In the genomic region with DNA sequence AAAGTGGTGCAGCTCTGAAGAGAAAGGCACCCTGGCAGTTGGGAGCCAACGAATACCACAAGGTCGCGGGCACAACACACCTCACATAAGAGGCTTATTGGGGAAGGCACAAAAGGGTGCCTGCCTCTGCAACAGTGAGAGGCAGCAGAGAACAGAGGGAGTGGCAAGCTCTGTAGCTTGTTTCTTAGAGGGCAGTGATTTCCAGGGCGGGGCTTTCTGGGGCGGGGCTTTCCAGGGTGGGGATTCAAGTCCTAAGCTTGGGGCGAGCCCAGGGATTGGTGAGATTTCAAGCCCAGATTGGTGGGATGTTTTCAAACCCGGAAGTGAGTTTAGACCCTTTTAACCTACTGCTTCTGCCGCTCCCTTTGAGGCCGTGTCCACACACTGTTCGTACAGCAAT, we compare ENCODE assay signal across 11 mouse cellular contexts.
DNase-seq lines count a peak whose midpoint lies in the region; ATAC-seq and TF ChIP-seq lines count a peak whose summit lies in the region.
"Had no signal": no experiment of that assay in that cellular context is flagged by ENCODE, and none has a peak within 500 bp of the region (broad histone marks: within the 10 kb centered on the region; RNA-seq: fewer than 3 reads in every experiment).

No protein-coding gene starts in this region.

- no peak for TF ChIP-seq CTCF in gastrocnemius, adult 2 months (IDR thresholded peaks at IDR 0.05)

- 0 out of 2 replicates have a peak overlapping the region, but pooled peaks have one; percentile 18 for H3K4me2 ChIP-seq in hindbrain, embryonic 15.5 days
- no peak overlapping the region for H3K4me2 ChIP-seq in midbrain, embryonic 11.5 days
- H3K4me2 ChIP-seq: embryonic facial prominence, embryonic 15.5 days; heart, embryonic 15.5 days had no signal

- peaks cover 12% of the 10 kb centered on the region for H3K4me1 ChIP-seq in hindbrain, embryonic 15.5 days (replicated peaks)
- peaks cover 11% of the 10 kb centered on the region for H3K4me1 ChIP-seq in midbrain, embryonic 11.5 days (ENCODE audit: control insufficient read depth, insufficient read depth, low read length)
- H3K4me1 ChIP-seq: embryonic facial prominence, embryonic 15.5 days; heart, embryonic 15.5 days had no signal

- H3K36me3 ChIP-seq in hindbrain, embryonic 15.5 days: no peaks in the 10 kb centered on the region
- H3K36me3 ChIP-seq in midbrain, embryonic 11.5 days (ENCODE audit: control insufficient read depth, insufficient read depth, low read length): no peaks in the 10 kb centered on the region
- H3K36me3 ChIP-seq: embryonic facial prominence, embryonic 15.5 days; heart, embryonic 15.5 days had no signal

- ATAC-seq in hindbrain, embryonic 15.5 days (ENCODE audit: low FRiP score, low read depth): no peak
- ATAC-seq in midbrain, embryonic 11.5 days (ENCODE audit: low FRiP score): 0 out of 2 replicates have a peak, but pooled peaks have one; percentile 38

- no peak overlapping the region for H3K4me3 ChIP-seq in hindbrain, embryonic 15.5 days
- no peak overlapping the region for H3K4me3 ChIP-seq in midbrain, embryonic 11.5 days (ENCODE audit: low read depth, low read length)
- no peak overlapping the region for H3K4me3 ChIP-seq in gastrocnemius, adult 2 months
- H3K4me3 ChIP-seq: embryonic facial prominence, embryonic 15.5 days; heart, embryonic 15.5 days had no signal

- H3K9ac ChIP-seq in hindbrain, embryonic 15.5 days: no peak overlapping the region
- 0 out of 2 replicates have a peak overlapping the region, but pooled peaks have one; percentile 36 for H3K9ac ChIP-seq in midbrain, embryonic 11.5 days (ENCODE audit: low read length)
- H3K9ac ChIP-seq: embryonic facial prominence, embryonic 15.5 days; heart, embryonic 15.5 days had no signal

- intact Hi-C loops in gastrocnemius, adult 2 months (cut with DNase I): no loop called here

- H3K9me3 ChIP-seq in hindbrain, embryonic 15.5 days: no peaks in the 10 kb centered on the region
- no peaks in the 10 kb centered on the region for H3K9me3 ChIP-seq in midbrain, embryonic 11.5 days (ENCODE audit: control insufficient read depth, low read length)
- H3K9me3 ChIP-seq: embryonic facial prominence, embryonic 15.5 days; heart, embryonic 15.5 days had no signal

- peak; percentile 54 for DNase-seq in ES-CJ7 (ENCODE audit: low read depth, low spot score)
- peak; percentile 65 for DNase-seq in embryo, embryonic 10.5 days (ENCODE audit: low spot score)
- DNase-seq in midbrain, embryonic 11.5 days (ENCODE audit: low spot score, missing footprints): peak; percentile 88
- no peak for DNase-seq in gastrocnemius, adult 2 months
- no peak for DNase-seq in layer of hippocampus, postnatal 25 days (ENCODE audit: extremely low spot score in 1 of 2, low spot score in 1 of 2)
- no peak for DNase-seq in spleen, postnatal 14 days (ENCODE audit: low spot score in 2 of 2)
- DNase-seq in layer of hippocampus, postnatal 36 days: no peak
- DNase-seq: adrenal gland, postnatal 36 days had no signal

- WGBS in hindbrain, embryonic 15.5 days: 25% methylated on average over 10 of the region's 10 CpGs
- 37% methylated on average over 10 of the region's 10 CpGs for WGBS in midbrain, embryonic 11.5 days

- no peak overlapping the region for H3K27ac ChIP-seq in hindbrain, embryonic 15.5 days (replicated peaks)
- no peak overlapping the region for H3K27ac ChIP-seq in midbrain, embryonic 11.5 days (ENCODE audit: low read depth, low read length)
- H3K27ac ChIP-seq in gastrocnemius, adult 2 months: no peak overlapping the region
- H3K27ac ChIP-seq: embryonic facial prominence, embryonic 15.5 days; heart, embryonic 15.5 days had no signal

- H3K27me3 ChIP-seq in hindbrain, embryonic 15.5 days: 0 out of 2 replicates have a peak, but pooled peaks cover 6% of the 10 kb centered on the region
- H3K27me3 ChIP-seq in midbrain, embryonic 11.5 days (ENCODE audit: control insufficient read depth, insufficient read depth, low read length): peaks cover 2% of the 10 kb centered on the region; the same call in 1 of the 2 replicates
- H3K27me3 ChIP-seq: embryonic facial prominence, embryonic 15.5 days; heart, embryonic 15.5 days had no signal

Comparison
In these comparisons a context has a peak if more than half of its experiments do, and no peak if none do; other contexts are left out.
1. DNase-seq: peak in ES-CJ7 (single experiment), embryo, embryonic 10.5 days (single experiment) and midbrain, embryonic 11.5 days (single experiment); none in gastrocnemius, adult 2 months (single experiment), layer of hippocampus, postnatal 25 days (0 of 2), spleen, postnatal 14 days (0 of 2) and layer of hippocampus, postnatal 36 days (0 of 2).